Mouse (Mus musculus) ES-E14 (cell line): ENCODE data around the gene Gcdh. TPM values are rescaled to one million over a fixed set of nuclear protein-coding genes. Genes with fewer than 3 reads are reported as not detected.

Source experiments
- DNase-seq: peaks from one replicate; pipeline ENCODE4 v3.0.0-alpha.2; 2013; ENCODE audit warnings: low read depth, low spot score
- H3K27ac ChIP-seq: 2 replicates; pipeline ENCODE4 v1.5.1; 2012; ENCODE audit warnings: low read depth, mild to moderate bottlenecking, low read length, moderate library complexity, mixed read lengths; ENCODE audit not compliant: poor library complexity, insufficient read depth, severe bottlenecking
- H3K36me3 ChIP-seq: 2 replicates; pipeline ENCODE4 v1.6.1; 2012; ENCODE audit warnings: mild to moderate bottlenecking, low read length, moderate library complexity, mixed read lengths; ENCODE audit not compliant: control insufficient read depth, poor library complexity, insufficient read depth, severe bottlenecking
- H3K4me1 ChIP-seq, 2 experiments: fragments of 150-350 bp in 1 of 2; sonication (generic) in 1 of 2; 2 replicates each; pipeline ENCODE4 v1.6.1; 2012; ENCODE audit warnings: low read length in 2 of 2, mild to moderate bottlenecking in 1 of 2, mixed read lengths in 1 of 2; ENCODE audit not compliant: control insufficient read depth in 2 of 2, insufficient read depth in 2 of 2, poor library complexity in 1 of 2
- H3K4me3 ChIP-seq, 2 experiments: fragments of 150-350 bp in 1 of 2; sonication (generic) in 1 of 2; 2 replicates each; pipeline ENCODE4 v1.5.1; 2012; ENCODE audit warnings: low read length in 2 of 2, low read depth in 1 of 2, mild to moderate bottlenecking in 1 of 2, mixed read lengths in 1 of 2; ENCODE audit not compliant: insufficient read depth in 1 of 2, poor library complexity in 1 of 2, severe bottlenecking in 1 of 2
- H3K9ac ChIP-seq: 2 replicates; pipeline ENCODE4 v1.6.1; 2012; ENCODE audit warnings: low read depth, mild to moderate bottlenecking, low read length, mixed read lengths; ENCODE audit not compliant: poor library complexity, insufficient read depth, severe bottlenecking
- H3K9me3 ChIP-seq: fragments of 150-350 bp; sonication (generic); 2 replicates; pipeline ENCODE4 v1.6.1; 2012; ENCODE audit warnings: low read depth, mild to moderate bottlenecking, low read length; ENCODE audit not compliant: control insufficient read depth, insufficient read depth
- CHD2 ChIP-seq: IDR thresholded peaks from 2 replicates; pipeline ENCODE4 v1.6.1; 2014; ENCODE audit warnings: mild to moderate bottlenecking, low read depth, low read length, inconsistent platforms
- HCFC1 ChIP-seq: IDR thresholded peaks from 2 replicates; pipeline ENCODE4 v1.6.1; 2012; ENCODE audit warnings: low read length, inconsistent platforms, borderline replicate concordance; ENCODE audit not compliant: insufficient read depth
- MAFK ChIP-seq: IDR thresholded peaks from 2 replicates; pipeline ENCODE4 v1.6.1; 2014; ENCODE audit warnings: mild to moderate bottlenecking, low read depth, low read length, inconsistent platforms; ENCODE audit not compliant: insufficient read depth
- ZC3H11A ChIP-seq: IDR thresholded peaks from 2 replicates; pipeline ENCODE4 v1.6.1; 2012; ENCODE audit warnings: low read depth, mild to moderate bottlenecking, inconsistent platforms, low read length, borderline replicate concordance
- ZNF384 ChIP-seq: IDR thresholded peaks from 2 replicates; pipeline ENCODE4 v1.6.1; 2012; ENCODE audit warnings: low read depth, low read length, inconsistent platforms
- in situ Hi-C, 2 experiments: fragments of 600-800 bp; cut with MboI; formaldehyde crosslinking; loops; one replicate each; pipeline ENCODE4 v1.15.1; 2025; ENCODE audit warnings: low sequenced_read_pairs in 2 of 2, inconsistent platforms in 1 of 2; ENCODE audit not compliant: unreplicated experiment in 2 of 2
- total RNA-seq: library from RNA; depleted of rRNA; stranded (reverse); fragments of 300-350 nt; gene quantifications from 2 replicates; pipeline ENCODE4 v1.2.3, GENCODE M21; 2012

Gcdh gene
- total RNA-seq, 1 experiment, result 36.3 TPM

DNA sequence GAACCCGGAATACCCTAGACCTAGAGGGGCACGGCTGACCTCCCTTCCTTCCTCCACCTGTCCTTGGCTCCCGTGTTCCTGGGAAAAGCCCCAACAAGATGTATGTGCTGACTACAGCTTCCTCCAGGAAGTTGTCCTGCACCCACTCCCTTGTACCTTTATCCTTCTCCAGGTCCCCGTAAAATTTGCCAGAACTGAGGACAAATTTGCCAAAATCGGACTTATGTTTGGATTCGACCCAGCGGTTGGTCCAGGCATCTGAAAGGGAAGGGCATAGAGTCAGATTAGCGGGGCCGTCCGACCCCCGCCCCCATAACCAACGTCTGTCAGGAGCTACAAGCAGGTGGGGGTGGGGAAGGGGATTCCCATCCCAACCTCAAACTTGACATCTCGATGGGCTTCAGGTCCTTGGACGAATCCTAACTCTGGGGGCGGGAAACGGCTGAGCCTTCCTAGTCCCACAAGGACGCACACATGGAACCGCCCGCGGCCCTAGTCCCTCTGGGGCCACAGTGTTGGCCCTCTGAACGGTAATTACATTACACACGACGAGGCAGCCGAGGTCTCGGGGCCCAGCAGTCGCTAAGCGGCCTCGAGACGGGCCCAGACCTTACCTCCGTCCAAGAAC lies 47.5 kb downstream of the Gcdh start:
- H3K36me3 ChIP-seq, result peaks cover 36% of the 10 kb centered on the region
- peak overlapping the region; percentile 88 for H3K9ac ChIP-seq
- peaks cover 6 to 13% of the 10 kb centered on the region in 2 experiments; a peak in 2 of 4 replicates for H3K4me1 ChIP-seq
- in situ Hi-C loops, result no loop called here
- DNase-seq, result no peak
- peak overlapping the region; percentile 25 for H3K27ac ChIP-seq
- peak overlapping the region; percentile 77 to 83 for H3K4me3 ChIP-seq
- TF ChIP-seq CHD2, result no peak
- TF ChIP-seq ZNF384, result no peak
- TF ChIP-seq MAFK, result no peak
- no peak for TF ChIP-seq ZC3H11A
- TF ChIP-seq HCFC1, result no peak
- no peaks in the 10 kb centered on the region for H3K9me3 ChIP-seq

DNA sequence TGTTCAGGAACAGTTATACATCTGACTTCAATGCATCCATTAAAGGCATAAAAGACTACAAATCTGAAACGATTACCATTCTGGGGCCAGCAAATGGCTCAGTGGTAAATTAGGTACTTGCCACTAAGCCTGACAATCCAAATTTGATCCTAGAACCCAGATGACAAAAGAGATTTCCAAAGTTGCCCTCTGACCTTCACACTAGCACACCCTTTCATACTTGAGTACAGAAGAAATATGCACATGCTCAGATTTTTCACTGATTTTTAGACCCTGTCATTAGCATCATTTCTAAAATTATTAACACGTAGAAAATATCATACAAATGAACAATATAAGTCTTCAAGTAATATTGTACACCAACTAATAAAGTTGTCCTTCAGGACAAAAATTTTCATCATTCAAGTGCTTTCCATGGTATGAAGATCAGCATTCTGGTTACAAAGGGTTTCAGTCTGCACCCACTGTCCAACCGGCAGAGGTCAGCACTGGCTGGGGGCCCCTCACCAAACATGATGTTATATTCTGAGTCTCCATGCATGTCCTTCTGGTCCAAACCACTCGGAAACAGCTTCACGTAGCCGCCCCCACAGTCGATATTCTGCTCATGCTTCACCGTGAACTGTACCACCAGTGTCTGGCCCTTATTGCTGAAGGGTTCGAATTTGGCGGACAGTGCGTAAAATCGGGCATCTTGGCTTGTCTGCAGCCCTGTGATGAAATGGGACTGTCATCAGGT lies 48.2 kb downstream of the Gcdh start:
- H3K4me1 ChIP-seq, result peaks cover 6 to 13% of the 10 kb centered on the region in 2 experiments; a peak in 2 of 4 replicates
- DNase-seq, result no peak
- no peaks in the 10 kb centered on the region for H3K9me3 ChIP-seq
- H3K27ac ChIP-seq, result no peak overlapping the region; the same call in 1 of the 2 replicates
- peak overlapping the region; percentile 88 for H3K9ac ChIP-seq
- no peak for TF ChIP-seq ZC3H11A
- TF ChIP-seq HCFC1, result no peak
- TF ChIP-seq CHD2, result no peak
- TF ChIP-seq MAFK, result no peak
- TF ChIP-seq ZNF384, result no peak
- H3K36me3 ChIP-seq, result peaks cover 36% of the 10 kb centered on the region
- in situ Hi-C loops, result no loop called here
- H3K4me3 ChIP-seq, result peak overlapping the region; percentile 77 to 83

DNA sequence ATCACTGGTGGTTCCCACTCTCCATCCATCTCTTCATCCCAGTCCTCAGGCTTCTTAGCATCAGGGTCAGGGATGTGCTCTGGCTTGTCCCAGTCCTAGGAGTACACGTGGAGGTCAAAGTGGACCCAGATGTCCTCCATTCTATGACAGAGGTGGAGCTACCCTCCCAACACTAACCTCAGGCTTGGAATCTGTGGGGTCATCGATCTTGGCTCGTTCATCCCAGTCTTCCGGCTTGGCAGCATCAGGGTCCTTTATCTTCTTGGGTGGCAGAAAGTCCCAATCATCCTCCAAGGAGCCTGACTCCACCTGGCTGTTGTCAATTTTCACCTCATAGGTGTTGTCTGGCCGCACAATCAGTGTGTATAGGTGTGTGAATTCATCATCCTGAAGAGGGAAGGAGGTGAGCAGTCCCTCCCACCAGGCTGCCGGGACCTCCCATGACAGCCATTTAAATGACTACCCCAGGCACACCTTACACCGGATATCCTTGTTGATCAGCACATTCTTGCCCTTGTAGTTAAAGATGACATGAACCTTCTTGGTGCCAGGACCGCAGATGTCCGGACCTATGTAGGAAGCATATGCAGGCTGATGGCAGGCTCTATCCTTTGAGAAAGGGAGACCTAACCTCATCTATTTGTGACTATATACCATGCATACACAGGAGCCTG lies 49.2 kb downstream of the Gcdh start:
- H3K36me3 ChIP-seq, result peaks cover 36% of the 10 kb centered on the region
- in situ Hi-C loops, result no loop called here

DNA sequence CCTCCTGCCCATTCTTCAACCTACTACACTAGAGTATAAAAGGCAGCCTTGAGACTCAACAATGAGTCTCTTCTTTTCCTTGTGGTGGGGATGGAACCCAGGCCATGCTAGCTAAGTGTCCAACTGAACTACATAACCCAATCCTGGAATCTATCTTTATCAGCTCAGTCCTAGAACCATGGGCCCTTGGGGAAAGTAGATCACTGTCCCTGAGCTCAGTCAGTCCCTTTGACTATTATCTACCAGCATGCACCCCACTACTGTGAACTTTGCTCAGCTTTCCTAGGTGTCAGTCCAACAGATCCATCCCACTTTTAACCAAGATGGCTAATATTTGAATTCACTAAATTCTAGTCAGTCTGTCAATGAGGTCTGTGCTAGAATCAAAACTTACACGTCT lies 52.2 kb downstream of the Gcdh start:
- Histone ChIP-seq H3K4me3 (no peak overlapping the region), H3K4me1 (peaks cover 0 to 19% of the 10 kb centered on the region in 2 experiments; a peak in 3 of 4 replicates), H3K27ac (no peak overlapping the region), H3K9me3 (no peaks in the 10 kb centered on the region), H3K9ac (no peak overlapping the region), H3K36me3 (peaks cover 56% of the 10 kb centered on the region)
- DNase-seq, result no peak
- in situ Hi-C loops, result no loop called here
- TF ChIP-seq CHD2, result no peak; the same call in 1 of the 2 replicates
- TF ChIP-seq ZC3H11A, result no peak
- no peak for TF ChIP-seq MAFK
- TF ChIP-seq HCFC1, result no peak
- TF ChIP-seq ZNF384, result no peak

More for the DNA sequence above, 49.2 kb downstream of the Gcdh start:
- peak overlapping the region; percentile 77 to 83; a peak in 2 of 4 replicates for H3K4me3 ChIP-seq
- peaks cover 6 to 15% of the 10 kb centered on the region in 2 experiments; a peak in 3 of 4 replicates for H3K4me1 ChIP-seq
- no peaks in the 10 kb centered on the region for H3K9me3 ChIP-seq
- peak overlapping the region; percentile 22; the same call in 1 of the 2 replicates for H3K9ac ChIP-seq
- no peak for DNase-seq
- TF ChIP-seq CHD2 (no peak), ZNF384 (no peak)
- no peak overlapping the region; the same call in 1 of the 2 replicates for H3K27ac ChIP-seq
